Mouse (Mus musculus) CH12.LX (cell line): ENCODE measurements around the gene Gm4181. TPM values are rescaled to one million over a fixed set of nuclear protein-coding genes. Genes with fewer than 3 reads are reported as not detected.
"Not testable (repeated sequence)": the region's sequence is repeated elsewhere in the genome, so short reads cannot be mapped to it uniquely, and the experiment has no call there.

Source experiments
- DNase-seq: peaks from one replicate; pipeline ENCODE4 v3.0.0-alpha.2; 2013; ENCODE audit errors: extremely low read depth
- H3K27ac ChIP-seq: 2 replicates; pipeline ENCODE4 v1.5.1; 2012; ENCODE audit warnings: low read depth, mild to moderate bottlenecking, control low read depth, moderate library complexity; ENCODE audit not compliant: insufficient read depth
- H3K27me3 ChIP-seq: replicated peaks from 2 replicates; pipeline ENCODE3; 2012; ENCODE audit warnings: inconsistent platforms
- H3K36me3 ChIP-seq, 2 experiments: replicated peaks in 1 of 2; 2 replicates each; pipeline versions ENCODE3 to v1.6.1; 2012; ENCODE audit warnings: inconsistent platforms in 1 of 2, low read length in 1 of 2, mild to moderate bottlenecking in 1 of 2, mixed read lengths in 1 of 2, moderate library complexity in 1 of 2; ENCODE audit not compliant: control insufficient read depth in 1 of 2, insufficient read depth in 1 of 2
- H3K4me1 ChIP-seq, 2 experiments: 2 replicates each; pipeline ENCODE4 v1.6.1; 2012; ENCODE audit warnings: inconsistent platforms in 1 of 2, moderate library complexity in 1 of 2; ENCODE audit not compliant: insufficient read depth in 2 of 2, control insufficient read depth in 1 of 2
- H3K4me2 ChIP-seq: 2 replicates; pipeline ENCODE4 v1.6.1; 2012; ENCODE audit warnings: low read depth, mild to moderate bottlenecking, control low read depth; ENCODE audit not compliant: poor library complexity, insufficient read depth, severe bottlenecking
- H3K4me3 ChIP-seq, 3 experiments: fragments of 150-350 bp in 1 of 3; sonication (generic) in 1 of 3; replicated peaks in 1 of 3; 2 replicates each; pipeline versions ENCODE3 to v1.5.1; 2011 to 2012; ENCODE audit warnings: low read depth in 2 of 3, low read length in 2 of 3, mild to moderate bottlenecking in 2 of 3, moderate library complexity in 2 of 3, control low read depth in 1 of 3, improper control_type of control experiment in 1 of 3, inconsistent platforms in 1 of 3, mixed read lengths in 1 of 3; ENCODE audit not compliant: poor library complexity in 1 of 3
- H3K79me2 ChIP-seq: replicated peaks from 2 replicates; pipeline ENCODE4 v1.6.1; 2012; ENCODE audit warnings: mild to moderate bottlenecking, moderate library complexity; ENCODE audit not compliant: control insufficient read depth, poor library complexity, insufficient read depth, severe bottlenecking; ENCODE audit errors: extremely low read depth
- H3K9ac ChIP-seq: 2 replicates; pipeline ENCODE4 v1.6.1; 2012; ENCODE audit warnings: low read depth, mild to moderate bottlenecking, control low read depth, moderate library complexity; ENCODE audit not compliant: insufficient read depth
- H3K9me3 ChIP-seq: replicated peaks from 2 replicates; pipeline ENCODE3; 2012; ENCODE audit warnings: low read length, inconsistent platforms, mixed read lengths
- CTCF ChIP-seq, 2 experiments: IDR thresholded peaks in 1 of 2; conservative IDR thresholded peaks in 1 of 2; 2 replicates each; pipeline ENCODE4 v1.5.1; 2011 to 2012; ENCODE audit warnings: low read depth in 2 of 2, low read length in 2 of 2, improper control_type of control experiment in 1 of 2, inconsistent platforms in 1 of 2, mild to moderate bottlenecking in 1 of 2, moderate library complexity in 1 of 2
- MXI1 ChIP-seq: IDR thresholded peaks from 2 replicates; pipeline ENCODE4 v1.6.1; 2011; ENCODE audit warnings: mild to moderate bottlenecking, low read depth, low read length, improper control_type of control experiment
- NELFE ChIP-seq: IDR thresholded peaks from 2 replicates; pipeline ENCODE4 v1.6.1; 2011; ENCODE audit warnings: low read depth, low read length, improper control_type of control experiment
- NRF1 ChIP-seq: IDR thresholded peaks from 2 replicates; pipeline ENCODE4 v1.6.1; 2014; ENCODE audit warnings: low read depth, mild to moderate bottlenecking, inconsistent platforms, low read length, improper control_type of control experiment, moderate library complexity
- RAD21 ChIP-seq: IDR thresholded peaks from 2 replicates; pipeline ENCODE4 v1.6.1; 2011; ENCODE audit warnings: low read depth, mild to moderate bottlenecking, low read length, improper control_type of control experiment, moderate library complexity
- USF1 ChIP-seq: IDR thresholded peaks from 2 replicates; pipeline ENCODE4 v1.6.1; 2014; ENCODE audit warnings: low read depth, mild to moderate bottlenecking, inconsistent platforms, low read length, improper control_type of control experiment
- USF2 ChIP-seq: conservative IDR thresholded peaks from 2 replicates; pipeline ENCODE4 v1.6.1; 2011; ENCODE audit warnings: low read depth, low read length, improper control_type of control experiment
- ZMIZ1 ChIP-seq: IDR thresholded peaks from 2 replicates; pipeline ENCODE4 v1.6.1; 2012; ENCODE audit warnings: low read depth, mild to moderate bottlenecking, inconsistent platforms, low read length, improper control_type of control experiment
- dilution Hi-C: fragments of 300-500 bp; cut with MboI; formaldehyde crosslinking; loops from 2 replicates; pipeline ENCODE4 v1.14.3; 2020; ENCODE audit warnings: low sequenced_read_pairs; ENCODE audit not compliant: extremely low pct_unique_long_range_greater_than_20kb, extremely low pct_ligation_motif_present
- in situ Hi-C: fragments of 300-500 bp; cut with MboI; formaldehyde crosslinking; loops from 3 replicates; pipeline ENCODE4 v1.14.3; 2019; ENCODE audit warnings: low sequenced_read_pairs, low pct_ligation_motif_present, low pct_unique_long_range_greater_than_20kb, mixed read lengths
- polyA plus RNA-seq: library from polyadenylated mRNA; unstranded; fragments of >175 nt; gene quantifications from 2 replicates; pipeline ENCODE4 v1.2.1, GENCODE M21; 2012; ENCODE audit warnings: low read depth; ENCODE audit not compliant: insufficient read length
- total RNA-seq, 2 experiments: library from RNA; depleted of rRNA; stranded (reverse); fragments of 300-350 nt in 1 of 2; fragments of >200 nt in 1 of 2; gene quantifications; 2 replicates each; pipeline ENCODE4 v1.2.3; 2012 to 2014

Gm4181 gene
- total and polyA plus RNA-seq, 3 experiments, result 0.59 to 2.7 (median 0.70) TPM

DNA sequence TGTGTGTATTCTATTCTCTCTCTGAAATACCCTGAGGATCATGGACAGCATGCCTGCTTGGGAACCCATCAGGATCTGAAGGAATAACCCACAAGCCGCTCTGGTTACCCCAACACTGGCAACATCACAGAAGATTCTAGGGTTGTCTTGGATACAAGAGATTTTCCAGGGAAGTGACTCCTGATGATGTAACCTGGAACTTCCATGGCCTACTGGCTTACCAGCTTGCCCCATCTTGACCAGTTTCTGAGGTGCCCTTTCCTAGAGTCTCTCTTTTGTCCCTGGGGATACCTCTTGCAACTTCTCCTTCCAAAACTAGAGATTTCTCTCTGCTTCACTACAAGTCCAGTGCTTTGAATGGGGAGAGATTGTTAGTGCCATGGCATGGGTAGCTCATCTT lies 24.3 kb downstream of the Gm4181 start, which contains the start of gene Gm17078:
Gene Gm17078, minus strand, starts transcription at position 101 of the 400 bp plus-strand sequence.
- DNase-seq, result no peak
- dilution Hi-C loops (no loop called here), in situ Hi-C loops (no loop called here)
- H3K4me2 ChIP-seq, result no peak within 1 kb of the TSS
- no peak within 1 kb of the TSS for H3K4me3 ChIP-seq
- H3K9ac ChIP-seq, result no peak within 1 kb of the TSS
- no peaks in the 10 kb centered on the region for H3K4me1 ChIP-seq
- no peaks in the 10 kb centered on the region for H3K79me2 ChIP-seq
- H3K27me3 ChIP-seq, result no peaks in the 10 kb centered on the region
- no peaks in the 10 kb centered on the region for H3K36me3 ChIP-seq
- no peaks in the 10 kb centered on the region for H3K9me3 ChIP-seq
- TF ChIP-seq USF2 (no peak), NRF1 (no peak), RAD21 (no peak), MXI1 (no peak), NELFE (no peak), ZMIZ1 (no peak), CTCF (conservative IDR thresholded peaks at IDR 0.05 in 1 of 2, IDR thresholded peaks at IDR 0.05 in 1 of 2; ENCODE audit: low read depth in 2 of 2, low read length in 2 of 2) (no peak), USF1 (no peak)
- H3K27ac ChIP-seq, result no peak within 1 kb of the TSS

- H3K27ac ChIP-seq, H3K36me3 ChIP-seq, DNase-seq, H3K79me2 ChIP-seq, H3K27me3 ChIP-seq, H3K9ac ChIP-seq, H3K4me1 ChIP-seq, H3K4me2 ChIP-seq, dilution Hi-C loops, H3K4me3 ChIP-seq, H3K9me3 ChIP-seq, in situ Hi-C loops: not testable (repeated sequence)
Observed at GRCm38 (mm10) chr14:51592039-51592438, 43.4 kb downstream of the Gm4181 start, which contains the start of gene Gm17174. Gene Gm17174, minus strand, starts transcription at chr14:51592139.

Other genes with a start within 250 kb of the Gm4181 start
- gene Vmn2r88, start 224.8 kb downstream of the Gm4181 start, total RNA-seq (2012; rRNA removed), result not detected in 2 replicates
- gene Vmn2r88, start 224.8 kb downstream of the Gm4181 start, total RNA-seq (2014; rRNA removed), result not detected in 2 replicates
- not detected in 2 replicates for gene Vmn2r88, start 224.8 kb downstream of the Gm4181 start, polyA plus RNA-seq
- 0.08 TPM in 1 of 2 replicates, not detected in the other for gene Vmn2r89, start 183.8 kb downstream of the Gm4181 start, total RNA-seq (2012; rRNA removed)
- not detected in 2 replicates for gene Vmn2r89, start 183.8 kb downstream of the Gm4181 start, total RNA-seq (2014; rRNA removed)
- gene Vmn2r89, start 183.8 kb downstream of the Gm4181 start, polyA plus RNA-seq, result 0.09 and 0.26 TPM in 2 replicates
- 1.6 and 1.8 TPM in 2 replicates for gene Gm5622, start 82.9 kb downstream of the Gm4181 start, total RNA-seq (2012; rRNA removed)
- 0.19 and 0.34 TPM in 2 replicates for gene Gm5622, start 82.9 kb downstream of the Gm4181 start, total RNA-seq (2014; rRNA removed)
- 0.29 TPM in 1 of 2 replicates, not detected in the other for gene Gm5622, start 82.9 kb downstream of the Gm4181 start, polyA plus RNA-seq
- not detected in 2 replicates for gene Gm17175, start 61.6 kb downstream of the Gm4181 start, total RNA-seq (2012; rRNA removed)
- gene Gm17175, start 61.6 kb downstream of the Gm4181 start, total RNA-seq (2014; rRNA removed), result not detected in 2 replicates
- gene Gm17175, start 61.6 kb downstream of the Gm4181 start, polyA plus RNA-seq, result not detected in 2 replicates
- gene Gm17174, start 43.5 kb downstream of the Gm4181 start, total RNA-seq (2012; rRNA removed), result not detected in 2 replicates
- gene Gm17174, start 43.5 kb downstream of the Gm4181 start, total RNA-seq (2014; rRNA removed), result not detected in 2 replicates
- gene Gm17174, start 43.5 kb downstream of the Gm4181 start, polyA plus RNA-seq, result not detected in 2 replicates
- gene Gm17078, start 24.4 kb downstream of the Gm4181 start, total RNA-seq (2012; rRNA removed), result not detected in 2 replicates
- not detected in 2 replicates for gene Gm17078, start 24.4 kb downstream of the Gm4181 start, total RNA-seq (2014; rRNA removed)
- gene Gm17078, start 24.4 kb downstream of the Gm4181 start, polyA plus RNA-seq, result not detected in 2 replicates
- not detected in 2 replicates for gene Gm17079, start 59.8 kb upstream of the Gm4181 start, total RNA-seq (2012; rRNA removed)
- not detected in 2 replicates for gene Gm17079, start 59.8 kb upstream of the Gm4181 start, total RNA-seq (2014; rRNA removed)
- not detected in 2 replicates for gene Gm17079, start 59.8 kb upstream of the Gm4181 start, polyA plus RNA-seq
- gene Gm5800, start 81.5 kb upstream of the Gm4181 start, total RNA-seq (2012; rRNA removed), result not detected in 2 replicates
- gene Gm5800, start 81.5 kb upstream of the Gm4181 start, total RNA-seq (2014; rRNA removed), result not detected in 2 replicates
- not detected in 2 replicates for gene Gm5800, start 81.5 kb upstream of the Gm4181 start, polyA plus RNA-seq
- not detected in 2 replicates for gene Ang4, start 137.9 kb upstream of the Gm4181 start, total RNA-seq (2012; rRNA removed)
- not detected in 2 replicates for gene Ang4, start 137.9 kb upstream of the Gm4181 start, total RNA-seq (2014; rRNA removed)
- not detected in 2 replicates for gene Ang4, start 137.9 kb upstream of the Gm4181 start, polyA plus RNA-seq
- not detected in 2 replicates for gene AY358078, start 164.4 kb upstream of the Gm4181 start, total RNA-seq (2012; rRNA removed)
- 0.26 TPM in 1 of 2 replicates, not detected in the other for gene AY358078, start 164.4 kb upstream of the Gm4181 start, total RNA-seq (2014; rRNA removed)
- gene AY358078, start 164.4 kb upstream of the Gm4181 start, polyA plus RNA-seq, result not detected in 2 replicates
- gene Ear6, start 218.0 kb upstream of the Gm4181 start, total RNA-seq (2012; rRNA removed), result not detected in 2 replicates
- gene Ear6, start 218.0 kb upstream of the Gm4181 start, total RNA-seq (2014; rRNA removed), result not detected in 2 replicates
- gene Ear6, start 218.0 kb upstream of the Gm4181 start, polyA plus RNA-seq, result not detected in 2 replicates
- gene Mettl17, start 249.2 kb upstream of the Gm4181 start, total RNA-seq (2012; rRNA removed), result 19.5 and 21.7 TPM in 2 replicates
- 26.2 and 32.3 TPM in 2 replicates for gene Mettl17, start 249.2 kb upstream of the Gm4181 start, total RNA-seq (2014; rRNA removed)
- 29.9 and 32.0 TPM in 2 replicates for gene Mettl17, start 249.2 kb upstream of the Gm4181 start, polyA plus RNA-seq